ENCODE assay signal across 11 mouse cellular contexts in genomic region chr4:114504227-114505041, GRCm38 (mm10).
DNase-seq lines count a peak whose midpoint lies in the region; ATAC-seq lines count a peak whose summit lies in the region.
"Had no signal": no experiment of that assay in that cellular context is flagged by ENCODE, and none has a peak within 500 bp of the region (broad histone marks: within the 10 kb centered on the region; RNA-seq: fewer than 3 reads in every experiment).

No protein-coding gene starts in this region.

- no peak overlapping the region for H3K4me2 ChIP-seq in kidney, embryonic 14.5 days (replicated peaks; ENCODE audit: low read depth, low read length)
- H3K4me2 ChIP-seq in embryonic facial prominence, embryonic 13.5 days, result no peak overlapping the region
- no peak overlapping the region for H3K4me2 ChIP-seq in kidney, embryonic 15.5 days
- H3K4me2 ChIP-seq: forebrain, embryonic 13.5 days; liver, embryonic 15.5 days had no signal

- H3K4me1 ChIP-seq in kidney, embryonic 14.5 days (ENCODE audit: control insufficient read depth, insufficient read depth, low read length), result peaks cover 11% of the 10 kb centered on the region; the same call in 1 of the 2 replicates
- peaks cover 11% of the 10 kb centered on the region for H3K4me1 ChIP-seq in embryonic facial prominence, embryonic 13.5 days
- peaks cover 15% of the 10 kb centered on the region for H3K4me1 ChIP-seq in kidney, embryonic 15.5 days
- H3K4me1 ChIP-seq: forebrain, embryonic 13.5 days; liver, embryonic 15.5 days had no signal

- WGBS in kidney, embryonic 14.5 days, result 76% methylated on average over 11 of the region's 11 CpGs
- WGBS in embryonic facial prominence, embryonic 13.5 days, result 49% methylated on average over 11 of the region's 11 CpGs
- 71% methylated on average over 11 of the region's 11 CpGs for WGBS in kidney, embryonic 15.5 days

- no peak overlapping the region for H3K9ac ChIP-seq in kidney, embryonic 14.5 days (ENCODE audit: low read depth, low read length)
- no peak overlapping the region for H3K9ac ChIP-seq in embryonic facial prominence, embryonic 13.5 days
- H3K9ac ChIP-seq in kidney, embryonic 15.5 days, result no peak overlapping the region
- H3K9ac ChIP-seq: forebrain, embryonic 13.5 days; liver, embryonic 15.5 days had no signal

- H3K4me3 ChIP-seq in kidney, embryonic 14.5 days (ENCODE audit: low read length), result no peak overlapping the region
- H3K4me3 ChIP-seq in embryonic facial prominence, embryonic 13.5 days, result no peak overlapping the region
- H3K4me3 ChIP-seq in kidney, embryonic 15.5 days (replicated peaks), result no peak overlapping the region
- H3K4me3 ChIP-seq: forebrain, embryonic 13.5 days; liver, embryonic 15.5 days had no signal

- no peaks in the 10 kb centered on the region for H3K9me3 ChIP-seq in kidney, embryonic 14.5 days (ENCODE audit: control insufficient read depth, low read length)
- no peaks in the 10 kb centered on the region for H3K9me3 ChIP-seq in embryonic facial prominence, embryonic 13.5 days
- no peaks in the 10 kb centered on the region for H3K9me3 ChIP-seq in kidney, embryonic 15.5 days (replicated peaks)
- H3K9me3 ChIP-seq: forebrain, embryonic 13.5 days; liver, embryonic 15.5 days had no signal

- H3K27me3 ChIP-seq in kidney, embryonic 14.5 days (ENCODE audit: control insufficient read depth, insufficient read depth, low read length), result no peaks in the 10 kb centered on the region
- no peaks in the 10 kb centered on the region for H3K27me3 ChIP-seq in embryonic facial prominence, embryonic 13.5 days
- H3K27me3 ChIP-seq in kidney, embryonic 15.5 days, result no peaks in the 10 kb centered on the region
- H3K27me3 ChIP-seq: forebrain, embryonic 13.5 days; liver, embryonic 15.5 days had no signal

- H3K36me3 ChIP-seq in kidney, embryonic 14.5 days (ENCODE audit: control insufficient read depth, insufficient read depth, low read length), result no peaks in the 10 kb centered on the region
- H3K36me3 ChIP-seq in embryonic facial prominence, embryonic 13.5 days, result no peaks in the 10 kb centered on the region
- no peaks in the 10 kb centered on the region for H3K36me3 ChIP-seq in kidney, embryonic 15.5 days
- H3K36me3 ChIP-seq: liver, embryonic 15.5 days had no signal

- no peak for DNase-seq in cerebellum, adult 11 months
- DNase-seq in kidney, adult 11 months, result peak; percentile 35
- DNase-seq in layer of hippocampus, adult 9-10 months (ENCODE audit: low spot score), result no peak
- no peak for DNase-seq in adrenal gland, adult 8-10 months
- DNase-seq: spleen, adult 18-20 months had no signal

- H3K27ac ChIP-seq in kidney, embryonic 14.5 days (ENCODE audit: low read depth, low read length), result no peak overlapping the region; the same call in 1 of the 2 replicates
- H3K27ac ChIP-seq in embryonic facial prominence, embryonic 13.5 days, result peak overlapping the region; percentile 44; the same call in 1 of the 2 replicates
- H3K27ac ChIP-seq in kidney, embryonic 15.5 days, result no peak overlapping the region
- H3K27ac ChIP-seq: forebrain, embryonic 13.5 days; liver, embryonic 15.5 days had no signal

- ATAC-seq in cerebellum, adult (ENCODE audit: insufficient number of reproducible peaks, low FRiP score, low TSS enrichment), result peak; percentile 23; the same call in 1 of the 2 replicates
- ATAC-seq in kidney, embryonic 14.5 days (ENCODE audit: low FRiP score, low TSS enrichment), result no peak
- peak; percentile 75 for ATAC-seq in embryonic facial prominence, embryonic 13.5 days (ENCODE audit: insufficient number of reproducible peaks, insufficient read depth, low FRiP score, low TSS enrichment, low read depth)
- peak; percentile 57; the same call in 1 of the 2 replicates for ATAC-seq in kidney, embryonic 15.5 days (replicated peaks; ENCODE audit: low FRiP score)
- ATAC-seq: forebrain, embryonic 13.5 days had no signal
